Mouse (Mus musculus) left cerebral cortex, postnatal 25 days (tissue): ENCODE measurements at regions not wholly inside any gene's neighbourhood (a gene's known extent, or its start where the extent isn't known, plus 50 kb on each side); places are given as distances from the start of the nearest gene placed in this dataset.

Experiments used
- DNase-seq, 2 experiments: peaks; one replicate each; pipeline ENCODE4 v3.0.0; 2022; ENCODE audit warnings: low spot score in 2 of 2, mixed read lengths in 1 of 2
- intact Hi-C: fragments of 180-260 bp; cut with DNase I; formaldehyde crosslinking; loops from one replicate; pipeline ENCODE4 v1.15.1; 2025

DNA sequence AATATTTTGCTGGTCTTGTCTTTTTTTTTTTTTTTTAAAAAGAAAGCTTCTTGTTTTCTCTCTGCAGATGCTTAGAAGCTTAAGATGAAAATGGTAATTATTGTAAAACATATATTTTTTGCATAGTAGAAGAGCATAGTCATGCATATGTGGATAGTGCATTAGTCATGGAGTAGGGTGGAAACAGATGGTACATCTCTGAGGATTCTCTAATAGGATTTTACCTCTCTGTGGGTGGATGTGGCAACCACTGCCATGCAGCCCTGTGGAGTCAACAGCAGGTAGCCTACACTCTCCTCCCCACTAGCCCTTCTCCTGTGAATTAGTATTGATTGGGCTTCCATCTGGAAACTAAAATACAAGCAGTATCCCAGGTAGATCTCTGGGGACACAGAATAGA, 409.2 kb downstream of the Nr4a2 start:
- peak in 1 of 2 experiments; percentile 69 for DNase-seq
- intact Hi-C loops, result no loop called here

DNA sequence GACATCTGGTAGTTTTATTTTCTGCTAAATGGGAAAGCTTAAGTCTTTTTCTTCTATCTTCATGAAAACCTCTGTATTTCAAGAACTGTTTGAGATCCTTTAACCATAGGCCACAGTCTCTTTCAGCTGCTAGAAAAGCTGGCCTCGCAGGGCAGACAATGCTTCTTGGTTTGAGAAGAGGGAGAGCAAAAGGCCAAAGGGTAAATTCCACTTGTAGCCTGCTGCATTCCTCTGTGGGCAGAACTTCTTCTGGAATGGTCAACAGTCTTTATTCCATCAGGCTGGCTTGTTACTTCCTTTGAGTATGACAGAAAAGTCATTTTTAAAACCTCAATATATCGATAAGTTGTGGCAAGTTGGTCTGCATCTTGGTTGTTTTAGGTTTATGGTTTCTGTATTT, 440.2 kb downstream of the Nr4a2 start:
- intact Hi-C loops, result no loop called here
- DNase-seq, result no peak

DNA sequence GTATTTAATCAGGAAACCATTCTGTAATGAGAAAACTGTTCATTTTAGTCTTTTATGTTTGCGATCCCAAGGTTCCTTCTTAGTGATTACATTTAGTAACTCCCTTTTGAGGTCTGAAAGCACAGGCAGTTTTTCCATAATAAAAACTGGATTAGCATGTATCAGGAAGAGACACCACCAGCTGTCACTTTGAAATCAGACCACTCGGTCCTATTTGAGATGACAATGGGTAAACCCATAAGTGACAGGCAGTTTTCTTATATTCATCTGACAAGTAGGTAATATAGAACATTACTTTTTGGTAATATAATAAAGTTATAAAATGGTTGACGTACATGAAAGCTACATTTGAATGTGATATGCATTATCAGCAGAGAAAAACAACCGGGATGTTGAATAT, 449.9 kb downstream of the Nr4a2 start:
- DNase-seq, result no peak

DNA sequence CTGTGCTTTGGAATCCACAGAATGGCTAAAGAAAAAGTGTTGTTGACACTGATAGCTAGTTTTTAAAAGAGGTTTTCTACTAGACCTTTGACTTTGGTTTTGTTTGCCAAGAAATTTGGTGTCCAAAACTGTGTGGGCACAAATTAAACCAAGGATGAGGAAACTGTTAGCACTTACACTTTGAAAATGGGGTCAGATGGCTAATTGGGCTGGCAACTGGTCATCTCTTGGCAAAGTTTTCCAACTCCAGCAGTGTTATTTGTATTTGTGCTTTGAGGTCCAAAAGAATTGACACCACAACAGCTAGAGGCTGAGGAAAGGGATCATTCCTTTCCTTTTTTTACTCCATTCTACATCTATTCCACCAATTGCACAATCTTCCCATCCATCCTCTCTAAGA, 451.1 kb downstream of the Nr4a2 start:
- intact Hi-C loops, result no loop called here
- DNase-seq, result peak in 1 of 2 experiments; percentile 14

More for the DNA sequence above, 449.9 kb downstream of the Nr4a2 start:
- intact Hi-C loops, result no loop called here

DNA sequence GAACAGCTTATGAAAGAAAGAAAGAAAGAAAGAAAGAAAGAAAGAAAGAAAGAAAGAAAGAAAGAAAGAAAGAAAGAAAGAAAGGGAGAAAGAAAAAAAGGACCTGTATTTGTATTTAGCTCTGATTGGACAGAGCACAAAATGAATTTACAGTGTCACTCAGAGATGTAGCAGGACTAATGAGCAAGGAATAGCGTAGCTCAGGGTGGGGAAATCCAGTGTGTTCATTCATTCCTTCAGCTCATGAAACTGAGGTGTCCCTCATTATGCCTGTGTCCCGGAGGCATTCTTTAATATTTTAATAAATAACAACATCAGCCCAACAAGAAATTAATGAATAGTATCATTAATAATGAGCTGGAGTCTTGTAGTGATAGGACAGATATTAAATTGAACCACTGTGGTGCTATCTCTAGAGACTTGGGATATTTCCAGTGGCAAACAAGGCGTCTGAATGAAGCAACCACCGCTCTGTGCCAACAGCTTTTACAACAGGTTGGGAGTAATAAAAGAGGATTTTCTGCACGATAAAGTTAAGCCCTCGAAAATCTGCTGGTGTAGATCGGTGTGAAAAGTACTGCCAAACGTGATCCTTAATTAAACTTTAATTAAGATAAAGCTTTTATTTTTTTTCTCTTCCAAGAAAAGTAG, 461.4 kb downstream of the Nr4a2 start:
- intact Hi-C loops, result no loop called here
- no peak for DNase-seq
